Mouse (Mus musculus) spleen, postnatal 4 days (tissue): ENCODE results near the gene Serpind1.

ENCODE experiments used
- DNase-seq, 2 experiments: peaks; one replicate each; pipeline ENCODE4 v3.0.0; 2022; ENCODE audit warnings: low spot score in 2 of 2

Serpind1 gene

DNA sequence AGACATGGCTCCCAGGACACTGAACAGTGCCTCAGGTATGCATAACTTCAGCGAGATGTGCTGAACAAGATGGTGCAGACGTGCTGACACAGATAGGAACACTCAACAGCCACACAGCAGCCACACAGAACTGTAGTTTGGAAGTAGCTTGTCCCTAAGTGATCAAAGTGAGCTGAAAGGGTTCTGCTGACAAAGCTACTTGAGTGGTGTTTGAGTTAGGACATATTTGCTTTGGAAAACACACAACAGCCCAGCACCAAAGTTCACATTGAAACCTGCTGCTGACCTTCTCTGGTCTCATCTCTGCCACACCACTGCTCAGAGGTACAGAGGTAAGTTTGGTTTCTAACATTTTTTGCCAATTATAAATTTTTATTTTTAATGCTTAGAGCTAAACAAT lies at the start of gene Serpind1:
Gene Serpind1, plus strand, starts transcription at position 256 of the 400 bp plus-strand sequence.
- no peak for DNase-seq

DNA sequence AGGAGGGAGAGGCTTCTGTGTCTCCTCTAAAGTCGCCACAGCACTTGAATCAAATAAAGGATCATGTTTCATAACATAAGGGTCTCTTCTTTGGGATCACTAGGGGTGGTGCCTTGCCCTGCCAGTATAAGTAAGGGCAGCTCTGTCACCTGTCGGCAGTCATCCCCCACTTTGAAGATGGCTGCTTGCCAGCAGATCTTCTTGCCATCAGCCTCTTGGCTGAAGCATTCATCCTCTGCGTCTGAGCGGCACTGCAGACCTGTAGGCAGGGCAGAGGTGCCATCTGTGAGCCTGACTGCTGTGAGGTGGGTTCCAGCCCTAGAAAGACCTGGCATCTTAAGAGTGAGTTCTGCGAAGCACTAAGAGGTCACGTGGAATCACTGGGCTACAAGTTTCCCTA lies 48.0 kb upstream of the Serpind1 start:
- no peak for DNase-seq

DNA sequence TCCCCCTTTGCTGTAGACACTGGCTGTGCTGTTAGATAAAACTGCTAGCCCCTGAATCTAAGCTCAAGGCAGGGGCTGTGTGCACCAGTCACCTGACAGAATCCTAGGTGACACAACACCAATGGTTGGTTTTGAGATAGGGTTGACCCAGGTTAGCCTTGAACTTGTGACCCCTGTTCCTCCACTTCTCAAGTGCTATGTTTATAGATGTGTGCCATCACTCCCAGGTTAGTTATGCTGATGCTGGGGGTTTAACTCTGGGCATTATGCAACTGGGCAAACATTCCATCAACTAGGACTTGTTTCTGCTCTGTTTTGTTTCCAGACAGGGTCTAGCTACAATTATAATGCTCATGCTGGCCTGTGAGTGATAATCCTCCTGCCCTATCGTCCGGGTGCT lies 44.1 kb upstream of the Serpind1 start:
- no peak for DNase-seq

DNA sequence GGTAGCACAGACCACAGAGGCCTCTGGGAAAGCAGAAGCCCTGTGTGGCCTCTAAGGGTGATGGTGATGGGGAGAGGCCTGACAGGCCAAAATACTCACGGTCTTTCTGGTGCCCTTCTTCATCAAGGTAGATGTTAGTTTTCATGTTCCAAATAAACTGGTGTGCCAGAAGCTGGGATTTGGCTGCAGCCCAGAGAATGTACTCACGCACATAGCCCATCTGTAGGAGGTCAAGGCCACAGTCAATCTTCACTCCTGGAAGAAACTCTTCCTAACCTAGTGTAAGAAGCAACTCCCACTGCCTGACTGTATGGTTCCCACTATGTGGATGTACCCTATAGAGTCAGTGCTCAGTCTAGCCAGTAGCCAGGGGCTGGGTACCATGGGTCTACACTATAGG lies 40.2 kb upstream of the Serpind1 start:
- DNase-seq: no peak

DNA sequence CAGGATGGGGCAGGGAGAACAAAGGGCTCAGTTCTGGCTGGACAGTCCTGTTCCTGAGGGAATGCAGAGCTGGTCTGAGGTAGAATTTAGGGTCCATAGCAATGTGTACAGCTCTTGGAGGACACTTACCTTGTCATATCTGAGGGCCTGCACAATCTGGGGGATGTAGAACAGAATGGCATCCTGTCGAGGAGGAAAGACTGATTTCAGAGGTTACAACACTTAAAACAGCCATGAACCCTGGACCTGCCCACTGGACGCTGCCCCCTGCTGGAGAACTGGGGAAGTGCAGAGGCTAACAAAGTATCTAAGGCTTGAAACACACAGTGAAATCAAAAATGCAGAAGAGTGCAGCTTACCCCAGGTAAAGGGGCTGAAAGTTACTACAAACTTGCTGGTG lies 38.4 kb upstream of the Serpind1 start:
- peak; percentile 79 to 95 for DNase-seq

DNA sequence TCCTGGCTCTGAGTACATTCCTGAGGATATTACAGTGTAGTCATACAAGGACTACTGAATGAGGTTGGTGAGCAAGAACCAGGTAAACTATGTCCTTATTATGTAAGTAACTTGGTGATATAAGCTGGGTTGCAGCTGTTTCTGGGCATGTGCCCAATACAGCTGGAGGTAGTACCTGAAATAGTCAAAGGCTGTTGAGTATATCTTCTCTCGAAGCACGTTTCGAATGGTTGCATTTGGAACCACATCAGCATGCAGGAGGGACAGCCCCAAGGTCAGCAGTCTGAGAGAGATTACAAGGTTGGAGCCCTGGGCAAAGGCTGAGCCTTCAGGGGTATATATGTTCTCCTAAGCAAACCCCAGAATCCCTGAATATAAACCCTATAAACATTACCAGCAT lies 30.4 kb upstream of the Serpind1 start:
- no peak for DNase-seq

DNA sequence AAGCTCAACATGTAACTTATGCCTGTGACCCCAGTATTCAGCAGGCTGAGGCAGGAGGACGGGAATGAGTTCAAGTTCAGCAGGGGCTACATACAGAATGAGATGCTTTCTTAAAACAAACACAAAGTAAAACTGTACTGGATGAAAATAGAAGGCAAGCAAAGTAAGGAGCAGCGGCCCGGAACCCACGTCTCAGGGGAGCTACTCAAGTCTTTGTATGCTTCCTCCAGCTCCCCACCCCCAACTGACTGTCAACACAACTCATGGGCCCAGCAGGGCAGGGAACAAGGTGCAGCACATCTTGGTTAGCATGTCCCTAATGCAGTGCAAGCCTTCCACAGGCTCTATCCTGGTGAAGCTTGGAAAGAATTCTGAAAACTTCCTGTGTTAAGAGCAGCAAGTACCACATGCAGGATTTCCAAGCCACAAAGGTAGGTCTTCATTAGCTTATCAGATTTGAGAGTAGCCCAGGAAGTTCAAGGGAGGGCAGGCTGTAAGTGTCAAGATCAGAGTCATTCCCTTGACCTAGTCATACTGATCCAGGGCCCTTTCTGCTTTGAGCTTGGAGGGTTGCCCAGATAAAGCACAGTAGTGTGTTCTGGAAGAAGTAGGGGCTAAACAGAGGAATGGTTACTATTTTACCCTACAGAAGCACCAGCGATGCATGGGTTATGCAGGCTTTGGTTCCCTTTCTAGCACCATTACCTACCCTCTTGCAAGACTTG lies 27.5 kb upstream of the Serpind1 start:
- DNase-seq: peak in 1 of 2 experiments; percentile 33

DNA sequence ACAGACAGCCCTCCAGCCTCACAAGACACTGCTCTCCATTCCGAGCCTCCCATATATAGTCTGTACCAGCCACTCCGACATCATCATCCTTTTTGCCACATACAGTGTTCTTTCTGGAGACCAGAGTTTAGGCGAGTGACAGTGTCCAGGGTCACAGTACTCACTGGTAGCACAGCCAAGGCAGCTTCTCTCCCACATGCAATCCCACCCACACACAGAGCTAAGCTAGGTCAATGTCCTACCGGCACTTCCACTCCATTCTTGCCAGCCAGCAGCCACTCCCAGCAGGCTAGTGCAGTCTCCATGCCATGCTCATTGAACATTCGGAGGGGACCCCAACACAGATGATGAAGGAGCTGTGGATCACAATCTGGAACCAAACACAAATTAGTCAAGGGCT lies 23.7 kb upstream of the Serpind1 start:
- DNase-seq: no peak

DNA sequence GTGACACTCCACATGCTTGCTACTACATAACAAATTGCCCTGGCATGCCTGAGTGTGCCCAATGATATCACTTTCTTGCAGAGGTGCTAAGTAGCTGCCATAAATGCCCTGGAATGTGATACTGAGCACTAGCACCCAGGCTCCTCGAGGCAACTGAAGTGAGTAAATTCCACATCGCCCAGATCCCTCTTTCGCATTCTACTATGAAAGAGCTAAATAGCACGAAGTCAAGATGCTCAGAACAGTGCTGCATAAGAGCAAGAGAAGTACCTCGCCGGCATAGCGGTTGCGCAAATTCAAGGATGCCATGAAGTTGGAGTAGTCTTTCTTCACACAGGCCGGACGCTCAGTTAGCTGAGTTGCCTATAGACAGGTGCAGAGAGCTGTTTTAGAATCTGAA lies 22.1 kb upstream of the Serpind1 start:
- no peak for DNase-seq

DNA sequence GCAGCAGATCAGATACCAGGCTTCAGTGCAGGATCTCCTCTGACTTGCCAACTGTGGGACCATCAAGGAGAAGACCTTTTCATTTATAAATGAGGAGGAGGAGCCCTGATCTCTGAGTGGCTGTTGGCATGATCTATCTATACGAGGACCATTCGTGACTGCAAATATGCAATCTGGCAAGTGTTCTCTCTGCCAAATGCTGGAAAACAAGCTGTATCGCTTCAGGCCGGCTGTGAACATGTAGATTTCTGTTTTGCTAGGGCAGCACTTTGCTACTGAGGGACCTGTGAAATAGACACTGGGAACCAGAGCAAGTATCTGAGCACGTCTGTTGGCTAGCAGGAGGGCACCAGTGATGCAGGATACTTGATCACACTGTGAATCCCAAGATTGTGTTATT lies 18.6 kb upstream of the Serpind1 start:
- no peak for DNase-seq

DNA sequence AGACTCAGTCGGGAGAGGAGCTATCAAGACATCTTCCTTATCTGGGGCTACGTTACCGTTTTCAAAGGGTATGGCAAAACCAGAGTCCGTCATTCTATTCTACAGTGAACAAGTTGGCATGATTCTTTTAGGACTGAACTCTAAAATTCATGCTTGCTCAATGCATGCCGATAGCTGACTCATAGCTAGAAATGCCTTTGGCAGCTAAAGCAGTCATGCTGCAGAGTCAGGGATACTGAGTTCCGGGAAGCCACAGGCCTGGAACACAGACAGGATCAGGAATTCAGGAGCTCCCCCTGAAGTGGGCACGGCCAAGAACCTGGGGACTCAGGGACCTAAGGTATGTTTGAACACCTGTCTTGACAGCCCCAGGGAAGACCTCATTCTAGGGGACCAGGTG lies 14.6 kb upstream of the Serpind1 start:
- no peak for DNase-seq

DNA sequence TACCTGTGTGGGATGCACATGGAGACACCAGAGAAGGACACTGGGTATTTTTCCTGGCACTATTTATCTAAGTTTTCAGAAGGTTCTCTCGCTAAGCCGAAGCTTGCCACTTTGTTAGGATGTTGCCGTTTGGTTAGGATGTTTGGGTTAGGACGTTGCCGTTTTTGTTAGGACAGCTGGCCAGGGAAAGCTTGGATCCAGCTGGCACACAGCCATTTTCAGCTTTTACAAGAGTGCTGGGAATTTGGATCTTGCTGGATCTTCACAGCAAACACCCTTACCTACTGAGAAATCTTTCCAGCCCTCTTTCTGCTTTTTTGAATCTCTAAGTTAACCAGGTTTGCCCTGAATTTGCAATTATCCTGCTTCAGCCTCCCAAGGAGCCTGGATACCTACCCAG lies 9.7 kb upstream of the Serpind1 start:
- DNase-seq: no peak

DNA sequence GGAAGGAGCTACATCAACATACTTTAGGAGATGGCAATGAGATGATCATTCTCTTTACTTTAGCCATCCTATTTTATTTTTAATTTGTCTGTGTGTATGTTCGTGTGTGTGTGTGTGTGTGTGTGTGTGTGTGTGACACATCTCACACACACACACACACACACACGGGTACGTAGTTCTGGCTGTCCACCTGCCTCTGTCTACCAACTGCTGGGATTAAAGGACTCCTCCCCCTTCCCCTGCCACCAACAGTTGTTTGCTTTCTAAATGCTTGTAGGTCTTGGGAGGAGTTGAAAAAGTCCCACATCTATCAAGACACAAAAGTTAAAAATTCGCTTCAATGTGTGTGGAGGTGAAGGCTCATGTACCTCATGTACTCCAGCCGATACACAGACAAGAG lies 6.4 kb upstream of the Serpind1 start:
- DNase-seq: no peak

DNA sequence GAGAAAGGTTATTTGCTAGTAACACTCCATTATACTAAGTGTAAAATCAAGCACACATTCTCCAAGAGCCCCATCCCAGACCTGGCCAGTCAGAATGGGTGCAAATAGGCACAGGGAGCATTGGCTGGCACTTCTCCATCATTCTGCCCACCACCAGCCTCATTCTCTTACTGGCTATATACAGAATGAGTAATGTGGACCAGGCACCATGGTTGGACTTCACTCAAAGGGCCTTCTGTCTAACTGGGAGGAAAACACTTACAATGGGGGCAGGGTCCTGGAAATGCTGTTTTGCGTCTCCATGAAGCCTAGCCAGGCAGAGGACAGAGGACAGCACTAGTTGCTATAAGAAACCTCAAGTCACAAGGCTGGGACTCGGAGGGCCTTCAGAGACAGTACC lies 5.1 kb upstream of the Serpind1 start:
- no peak for DNase-seq

DNA sequence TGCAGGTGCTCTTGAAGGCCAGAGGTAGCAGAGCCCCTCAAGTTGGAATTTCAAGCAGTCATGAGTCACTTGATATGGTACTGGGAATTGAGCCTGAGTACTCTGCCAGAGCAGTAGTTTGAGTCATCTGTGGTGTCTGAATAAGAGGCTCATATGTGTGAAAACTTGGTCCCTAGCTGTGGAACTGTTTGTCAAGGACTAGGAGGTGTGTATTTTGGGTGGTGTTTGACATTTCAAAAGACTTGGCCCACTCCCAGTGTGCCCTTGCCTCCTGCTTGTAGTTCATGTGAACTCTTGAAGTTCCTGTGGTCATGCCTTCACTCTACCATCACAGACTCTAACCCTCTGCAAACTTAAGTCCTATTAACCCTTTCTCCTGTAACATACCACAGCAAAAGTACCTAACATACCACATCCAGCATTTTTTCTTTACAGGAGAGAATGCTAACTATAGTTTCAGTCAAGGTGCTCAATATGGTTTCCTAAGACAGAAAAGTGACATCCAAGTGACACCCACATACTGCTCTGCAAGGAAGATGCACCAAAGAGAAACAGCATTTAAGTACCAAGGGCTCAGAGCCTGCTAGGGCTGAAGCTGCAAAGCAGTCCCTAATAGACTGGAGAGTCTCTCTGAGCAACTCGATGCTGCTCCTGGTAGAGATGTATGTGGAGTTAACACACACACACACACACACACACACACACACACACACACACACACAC lies 1.2 kb upstream of the Serpind1 start:
- DNase-seq: no peak

DNA sequence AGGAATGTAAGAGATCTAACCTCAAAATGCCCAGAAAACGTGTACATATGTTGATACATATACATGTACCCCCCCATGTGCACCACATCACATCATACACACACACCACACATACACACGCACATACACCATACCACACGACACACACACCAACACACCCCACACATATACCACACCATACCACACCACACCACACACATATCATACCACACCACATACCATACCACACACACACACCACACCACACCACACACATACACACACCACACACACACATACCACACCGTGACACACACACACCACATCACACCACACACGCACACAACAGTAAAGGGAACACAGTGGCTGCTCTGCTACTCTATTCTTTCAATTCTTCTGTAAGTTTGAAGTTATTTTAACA lies 684 bp downstream of the Serpind1 start:
- DNase-seq: no peak

DNA sequence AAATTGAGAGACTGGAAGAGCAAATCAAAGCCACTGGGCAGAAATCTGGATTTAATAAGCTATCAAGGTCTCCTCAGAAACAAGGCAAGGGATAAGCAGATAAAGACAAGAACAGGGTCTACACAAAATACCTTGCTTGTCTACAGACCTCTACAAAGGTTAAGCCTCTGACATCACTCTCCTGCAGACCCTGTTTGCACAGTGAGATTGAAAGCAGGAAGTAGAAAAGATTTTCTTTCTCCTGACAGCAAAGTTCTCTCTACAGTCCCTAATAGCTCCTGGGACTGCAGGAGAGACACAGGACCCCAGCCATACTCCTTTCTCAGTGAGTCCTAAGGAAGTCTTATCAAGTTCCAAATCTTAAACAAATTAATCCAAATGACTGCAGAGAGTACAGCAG lies 3.4 kb downstream of the Serpind1 start:
- no peak for DNase-seq

DNA sequence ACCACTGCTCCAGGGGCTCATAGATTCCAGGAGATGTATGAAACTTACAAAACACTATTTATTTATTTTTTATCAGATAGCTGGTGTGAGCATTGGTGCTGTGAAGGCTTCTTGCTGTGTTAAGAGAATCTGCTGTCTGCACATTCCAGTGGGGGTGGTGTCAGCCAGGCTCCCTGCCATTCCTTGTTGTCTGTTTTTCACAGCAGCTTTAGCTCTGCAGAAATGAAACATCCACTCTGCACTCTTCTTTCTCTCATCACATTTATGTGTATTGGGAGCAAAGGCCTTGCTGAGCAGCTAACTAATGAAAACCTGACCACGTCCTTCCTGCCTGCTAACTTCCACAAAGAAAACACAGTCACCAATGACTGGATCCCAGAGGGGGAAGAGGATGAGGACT lies 4.9 kb downstream of the Serpind1 start:
- no peak for DNase-seq

DNA sequence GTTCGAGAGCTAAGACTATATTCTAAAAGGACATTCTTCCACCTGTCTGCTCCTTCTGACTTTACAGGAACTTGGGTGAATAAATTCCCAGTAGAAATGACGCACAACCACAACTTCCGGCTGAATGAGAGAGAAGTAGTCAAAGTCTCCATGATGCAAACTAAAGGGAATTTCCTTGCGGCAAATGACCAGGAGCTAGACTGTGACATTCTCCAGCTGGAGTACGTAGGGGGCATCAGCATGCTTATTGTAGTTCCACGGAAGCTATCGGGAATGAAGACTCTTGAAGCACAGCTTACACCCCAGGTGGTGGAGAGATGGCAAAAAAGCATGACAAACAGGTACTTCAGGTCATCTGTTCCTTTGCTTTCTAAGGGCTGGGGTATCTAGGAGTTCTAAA lies 8.5 kb downstream of the Serpind1 start:
- no peak for DNase-seq

DNA sequence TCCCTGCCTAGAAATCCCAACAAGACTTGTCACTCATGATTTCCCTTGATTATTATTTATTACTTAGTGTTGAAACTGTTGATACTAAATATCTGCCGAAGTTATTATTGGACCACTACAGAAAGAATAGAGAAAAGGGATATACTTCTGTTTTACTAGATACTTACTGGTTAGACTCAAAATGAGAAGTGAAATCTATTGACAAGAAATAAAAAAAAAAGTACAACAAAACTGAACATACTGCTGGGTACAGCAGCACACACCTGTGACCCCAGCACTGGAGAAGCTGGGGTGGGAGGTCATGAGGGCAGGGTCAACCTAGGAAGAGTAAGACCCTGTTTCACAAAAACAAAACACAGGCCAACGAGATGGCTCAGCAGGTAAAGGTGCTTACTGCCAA lies 9.5 kb downstream of the Serpind1 start:
- DNase-seq: no peak

DNA sequence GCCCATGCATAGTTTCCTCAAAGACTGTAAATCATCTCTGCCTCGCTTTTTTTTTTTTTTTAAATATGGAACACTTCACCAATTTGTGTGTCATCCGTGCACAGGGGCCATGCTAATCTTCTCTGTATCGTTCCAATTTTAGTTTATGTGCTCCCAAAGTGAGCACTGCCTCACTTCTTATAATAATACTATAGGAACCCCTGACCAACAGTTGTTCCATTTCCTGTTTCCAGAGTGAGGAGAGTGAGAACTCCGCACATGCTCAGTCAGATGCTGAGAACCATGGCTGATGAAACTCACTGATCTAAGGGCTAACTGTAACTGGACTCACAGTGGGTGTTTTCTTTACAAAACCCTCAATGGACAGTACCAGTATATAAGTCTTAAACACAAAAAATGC lies 10.7 kb downstream of the Serpind1 start:
- DNase-seq: no peak

DNA sequence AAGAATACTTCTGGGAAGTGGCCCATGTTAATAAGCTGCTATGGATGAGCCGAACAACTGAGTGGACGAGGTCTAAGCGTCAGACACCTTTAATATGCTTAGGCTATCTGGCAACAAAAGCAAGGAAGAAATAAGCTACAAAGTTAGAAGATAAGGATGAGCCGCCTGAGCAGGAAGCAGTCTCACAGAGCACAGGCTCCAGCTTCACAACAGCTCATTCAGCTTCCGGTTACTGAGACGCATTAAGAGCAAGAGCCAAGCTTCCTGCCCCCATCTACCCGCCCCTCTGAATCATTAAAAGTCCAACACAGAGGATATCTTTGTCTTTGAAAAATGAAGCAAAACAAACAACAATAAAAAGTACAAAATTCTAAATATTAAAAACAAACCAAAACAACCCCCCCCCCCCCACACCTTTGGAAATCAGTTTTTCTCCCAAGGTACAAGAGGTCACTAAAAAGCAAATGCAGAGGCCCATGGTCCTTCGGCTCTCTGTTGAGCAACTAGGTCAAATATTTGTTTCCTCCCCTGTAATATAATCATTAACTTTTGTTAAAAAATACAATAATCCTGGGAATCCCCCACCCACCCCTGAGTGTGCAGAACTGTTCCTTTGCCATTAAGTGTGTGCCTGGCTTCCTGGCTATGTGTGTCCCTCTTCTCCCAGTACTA lies 14.1 kb downstream of the Serpind1 start:
- DNase-seq: no peak

DNA sequence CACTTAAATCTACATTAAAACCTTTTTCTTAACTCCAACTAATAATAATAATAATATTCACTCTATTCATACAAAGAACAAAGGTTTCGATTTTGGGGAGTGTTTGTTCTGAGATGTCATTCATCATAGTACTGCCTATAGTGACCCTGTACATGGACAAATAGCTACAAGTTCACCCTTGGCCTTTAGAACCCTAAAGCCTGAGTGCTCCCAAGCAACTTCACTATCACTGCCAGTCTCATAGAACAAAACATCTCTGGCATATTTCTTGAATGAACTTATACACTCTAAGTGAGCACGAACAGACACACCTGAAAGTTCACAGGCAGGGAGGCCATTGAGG lies 14.6 kb downstream of the Serpind1 start:
- no peak for DNase-seq
